Mouse (Mus musculus): Measurements from ENCODE around the gene Ptges2.

Ptges2 gene

DNA sequence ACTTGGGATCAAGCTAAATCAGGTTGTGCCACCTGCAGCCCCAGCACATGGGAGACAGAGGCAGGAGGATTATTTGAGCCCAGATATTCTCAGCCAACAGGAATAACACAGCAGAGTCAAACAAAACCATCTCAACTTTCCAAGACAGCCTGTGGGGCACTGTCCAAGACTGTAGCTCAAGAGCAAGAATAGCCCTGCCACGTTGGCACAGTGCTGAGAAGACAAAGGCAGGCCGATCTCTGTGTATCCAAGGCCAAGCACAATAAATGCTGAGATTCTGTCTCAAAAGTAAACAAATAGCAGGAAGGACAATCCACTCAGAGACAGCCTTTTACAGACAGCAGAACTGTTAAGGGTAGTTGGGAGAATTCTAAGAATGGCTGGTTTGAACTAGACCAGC is 44.5 kb downstream of the Ptges2 start:
- DNase-seq (ENCODE audit: low spot score in 2 of 2) = no peak

DNA sequence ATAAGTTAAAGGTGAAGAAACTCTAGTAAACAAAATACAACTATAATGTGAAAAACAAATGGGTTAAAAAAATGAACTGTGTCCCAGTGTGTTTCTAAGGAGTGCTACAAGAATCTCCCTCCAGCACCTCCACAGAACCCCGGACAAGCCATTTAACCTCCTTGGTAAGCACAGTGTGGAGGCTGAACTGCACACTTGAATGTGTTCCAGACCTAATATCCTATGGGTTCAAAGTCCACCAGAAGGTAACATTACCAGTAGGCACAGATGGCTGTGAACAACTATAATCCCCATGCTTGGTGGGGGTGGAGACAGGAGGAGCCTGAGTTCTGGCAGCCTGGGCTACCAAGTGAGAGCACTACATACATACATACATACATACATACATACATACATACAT is 44.9 kb downstream of the Ptges2 start:
- no peak for DNase-seq (ENCODE audit: low spot score in 2 of 2)

DNA sequence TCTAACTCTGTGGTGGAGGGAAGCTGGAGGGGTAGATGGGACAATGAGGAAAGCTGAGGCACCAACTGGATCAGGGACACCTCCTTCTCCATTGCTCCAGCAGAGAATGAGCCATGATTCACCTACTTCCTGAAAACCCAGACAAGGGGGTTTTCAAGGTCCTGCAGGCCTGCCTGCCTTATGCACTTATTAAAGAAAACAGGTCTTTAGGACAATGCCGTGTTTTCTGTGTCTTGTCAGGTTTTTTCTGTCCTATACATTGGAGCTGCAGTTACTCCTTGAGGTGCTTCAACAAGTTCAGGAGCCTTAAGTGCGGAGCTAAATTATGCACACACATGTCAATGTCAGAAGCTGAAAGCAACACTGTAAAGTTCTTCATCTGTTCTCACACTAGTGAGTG is 45.9 kb downstream of the Ptges2 start:
- DNase-seq (ENCODE audit: low spot score in 2 of 2) = no peak

DNA sequence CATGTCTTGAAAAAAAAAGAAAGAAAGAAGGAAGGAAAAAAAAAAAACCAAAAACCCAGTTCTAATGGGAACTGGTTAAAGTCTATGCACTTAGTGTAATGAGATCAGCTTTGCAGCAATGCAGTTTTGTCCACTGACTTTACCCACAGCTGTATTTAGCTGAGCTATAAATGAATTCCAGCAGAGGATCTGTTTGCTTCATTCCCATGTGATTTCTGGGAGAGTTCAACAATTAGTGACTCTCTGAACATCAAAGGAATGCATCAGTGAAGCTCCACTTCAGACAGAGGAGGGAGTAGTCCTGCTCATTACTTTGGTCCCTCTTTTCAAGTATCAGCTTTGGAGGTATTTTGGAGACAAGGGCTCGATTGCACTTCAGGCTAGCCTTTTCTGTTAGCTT is 49.8 kb downstream of the Ptges2 start:
- no peak for DNase-seq (ENCODE audit: low spot score in 2 of 2)

DNA sequence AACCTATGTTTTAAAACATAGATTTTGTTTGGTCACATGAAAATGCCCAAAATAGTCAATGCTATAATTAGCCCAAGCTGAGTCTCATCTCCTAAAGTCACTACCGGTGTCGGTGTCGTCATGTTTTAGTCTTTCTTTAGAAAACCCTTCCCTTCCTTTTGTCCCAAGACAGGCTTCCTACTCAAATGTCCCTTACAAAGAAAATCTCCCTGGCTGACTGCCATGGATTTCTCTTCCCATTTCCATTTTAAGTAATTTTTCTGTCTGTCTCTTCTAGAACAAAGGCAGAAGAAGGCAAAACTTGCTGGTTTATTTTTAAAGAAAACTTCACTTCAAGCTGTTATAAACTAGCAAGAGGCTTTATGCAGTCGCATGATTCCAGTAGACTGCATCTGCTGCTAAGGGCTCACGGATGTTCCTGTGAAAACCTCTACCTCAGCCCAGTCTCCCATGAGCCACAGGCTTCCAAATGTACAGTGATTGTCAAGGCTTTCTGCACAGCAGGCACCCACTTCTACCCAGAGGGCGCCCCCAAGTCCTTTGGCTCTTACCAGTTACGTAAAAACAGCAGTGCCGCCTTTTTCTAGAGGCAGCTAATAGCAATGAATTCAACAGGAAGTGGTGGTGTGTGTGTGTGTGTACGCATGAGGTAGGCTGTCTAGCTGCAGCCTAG is 51.7 kb downstream of the Ptges2 start:
- DNase-seq (ENCODE audit: low spot score in 2 of 2) = no peak

DNA sequence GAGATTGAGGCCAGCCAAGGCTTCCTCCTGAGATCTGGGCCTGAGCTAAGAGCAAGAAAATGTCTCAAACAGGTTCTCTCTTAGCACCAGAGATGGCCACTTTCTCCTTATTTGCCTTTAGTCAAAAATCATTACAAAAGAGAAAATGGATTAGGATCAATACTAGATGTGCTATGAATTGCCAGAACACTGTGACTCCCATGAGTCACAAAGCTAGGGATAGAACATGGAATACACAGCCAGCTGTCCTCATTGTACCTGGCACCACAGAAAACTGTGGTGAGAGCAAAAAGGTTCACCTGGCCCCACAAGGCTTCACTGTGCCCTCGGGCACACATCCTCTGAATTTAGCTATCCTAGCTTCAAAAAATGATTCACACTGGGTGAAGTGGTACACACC is 52.8 kb downstream of the Ptges2 start:
- DNase-seq (ENCODE audit: low spot score in 2 of 2) = no peak

DNA sequence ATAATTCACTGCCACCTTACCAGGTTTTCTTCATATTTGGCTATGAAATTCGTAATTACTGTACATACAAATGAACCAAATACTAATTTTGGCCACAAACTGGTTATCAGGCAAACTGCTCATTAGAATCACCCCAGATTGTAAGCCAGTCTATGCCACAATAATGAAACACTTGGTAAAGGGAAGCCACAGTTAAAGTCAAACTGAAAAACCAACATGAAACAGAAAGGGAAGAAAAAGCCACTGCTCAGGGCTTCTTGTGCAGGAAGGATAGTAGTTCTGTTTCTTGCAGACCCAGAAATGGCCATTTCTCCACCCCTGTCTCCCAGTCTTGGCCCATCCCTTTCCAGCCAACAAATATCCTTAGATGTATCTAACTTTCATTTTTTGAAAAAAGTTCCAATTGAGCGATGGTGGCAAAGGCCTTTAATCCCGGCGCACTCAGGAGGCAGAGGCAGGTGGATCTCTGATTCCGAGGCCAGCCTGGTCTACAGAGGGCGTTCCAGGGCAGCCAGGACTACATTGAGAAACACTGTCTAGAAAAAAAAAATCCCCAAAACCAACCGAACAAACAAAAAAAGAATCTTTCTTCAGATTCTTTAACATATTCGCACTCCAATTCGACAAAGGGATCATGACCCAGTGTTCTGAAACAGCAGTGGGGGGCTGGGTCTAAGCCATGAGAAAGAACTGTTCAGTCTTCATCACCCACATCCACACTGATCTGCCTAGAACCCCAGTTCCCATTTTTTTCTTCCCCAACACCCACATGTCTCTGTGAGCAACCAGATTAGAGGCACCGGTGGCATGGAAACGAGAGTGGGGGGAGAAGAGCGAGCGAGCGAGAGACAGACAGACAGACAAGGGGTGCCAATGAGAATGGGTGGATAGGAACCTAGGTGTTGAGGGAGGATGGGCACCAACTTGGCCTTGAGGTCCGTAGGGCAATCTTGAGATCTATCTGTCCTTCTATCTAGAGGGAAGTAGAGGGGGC is 54.4 kb downstream of the Ptges2 start, which contains the start of gene Naif1:
Naif1 (plus strand) TSS at position 697 of the 994 bp plus-strand sequence.
- DNase-seq (ENCODE audit: low spot score in 2 of 2) = no peak

DNA sequence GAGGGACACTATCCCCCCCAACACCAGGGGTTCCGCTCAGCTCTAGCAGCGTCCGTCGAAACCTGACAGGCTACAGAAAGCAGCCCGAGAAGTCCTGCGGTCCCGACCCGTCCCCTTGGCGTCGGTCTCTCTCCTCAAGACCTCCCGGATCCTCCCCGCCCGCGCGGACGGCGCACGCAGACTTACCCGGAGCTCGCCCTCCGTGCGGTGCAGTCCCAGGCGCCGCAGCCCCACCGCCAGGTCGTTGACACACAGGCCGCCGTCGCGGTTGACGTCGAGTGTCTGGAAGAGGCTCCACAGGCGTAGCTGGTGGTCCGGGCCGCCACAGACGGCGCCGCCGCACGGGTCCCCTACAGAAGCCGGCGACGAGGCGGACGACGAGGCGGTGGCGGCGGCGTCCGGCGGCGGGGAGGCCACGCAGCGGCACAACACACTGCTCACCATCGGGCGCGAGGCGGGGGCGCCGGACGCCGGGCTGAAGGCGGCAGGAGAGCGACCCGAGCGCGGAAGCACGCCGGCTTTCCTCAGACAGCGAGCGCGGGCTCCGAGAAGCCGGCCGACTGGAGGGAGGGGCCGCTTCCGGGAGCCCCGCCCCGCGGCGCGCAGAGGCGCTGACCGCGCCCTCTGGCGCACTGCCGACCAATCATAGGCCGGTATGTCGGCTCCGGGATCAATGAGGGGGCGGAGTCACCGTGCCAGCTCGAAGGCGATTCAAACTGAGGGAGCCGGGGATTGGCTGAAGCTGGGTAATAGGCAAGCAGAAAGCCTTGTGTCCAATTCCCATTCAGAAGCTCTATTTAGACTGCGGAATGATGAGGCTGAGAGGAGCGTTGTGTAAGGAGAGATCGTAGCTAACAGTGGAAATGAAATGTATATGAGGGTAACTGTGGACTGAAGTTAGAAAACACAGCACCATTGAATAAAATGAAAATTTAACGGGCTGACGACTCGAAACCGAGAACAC is 55.5 kb downstream of the Ptges2 start, which contains the start of gene Slc25a25:
Slc25a25 (minus strand) TSS at position 565 of the 964 bp plus-strand sequence.
- DNase-seq (ENCODE audit: low spot score in 2 of 2) = peak; percentile 89 to 99

DNA sequence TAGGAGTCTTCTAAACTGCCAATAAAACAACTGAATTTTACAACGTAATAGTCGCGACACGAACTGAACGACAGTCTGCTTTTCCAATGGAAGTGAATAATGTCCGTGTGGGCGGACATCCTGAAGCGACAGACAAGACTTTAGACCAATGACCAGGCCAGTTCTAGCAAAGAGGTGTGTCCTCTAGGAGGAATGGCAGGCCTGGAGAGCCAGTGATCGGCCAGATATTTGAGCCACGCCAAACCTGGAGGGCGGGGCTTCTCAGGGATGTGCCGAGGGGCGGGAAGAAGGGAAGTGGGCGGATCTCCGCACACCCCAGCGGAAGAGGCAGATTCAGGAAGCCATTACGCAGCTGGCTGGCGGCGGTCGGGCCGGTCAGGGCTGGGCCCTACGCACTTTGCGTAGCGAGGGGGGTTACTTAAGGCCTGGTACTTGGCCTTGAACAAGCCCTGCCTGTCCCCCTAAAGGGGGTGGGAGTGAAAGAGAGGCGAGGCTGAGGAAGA is 56.2 kb downstream of the Ptges2 start:
- peak; percentile 95 to 98 for DNase-seq (ENCODE audit: low spot score in 2 of 2)

DNA sequence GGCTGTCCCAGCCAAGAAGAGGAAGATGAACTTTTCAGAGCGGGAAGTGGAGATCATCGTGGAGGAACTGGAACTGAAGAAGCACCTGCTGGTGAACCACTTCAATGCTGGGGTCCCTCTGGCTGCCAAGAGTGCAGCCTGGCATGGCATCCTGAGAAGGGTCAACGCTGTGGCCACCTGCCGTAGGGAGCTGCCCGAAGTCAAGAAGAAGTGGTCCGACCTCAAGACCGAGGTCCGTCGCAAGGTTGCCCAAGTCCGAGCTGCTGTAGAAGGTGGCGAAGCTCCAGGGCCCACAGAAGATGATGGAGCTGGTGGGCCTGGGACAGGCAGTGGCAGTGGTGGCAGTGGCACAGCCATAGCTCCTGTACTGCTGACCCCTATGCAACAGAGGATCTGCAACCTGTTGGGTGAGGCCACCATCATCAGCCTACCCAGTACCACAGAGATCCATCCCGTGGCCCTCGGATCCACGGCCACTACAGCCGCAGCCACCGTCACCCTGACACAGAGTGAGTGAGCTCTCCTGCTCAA is 56.8 kb downstream of the Ptges2 start:
- DNase-seq (ENCODE audit: low spot score in 2 of 2) = peak in 1 of 2 experiments; percentile 20

DNA sequence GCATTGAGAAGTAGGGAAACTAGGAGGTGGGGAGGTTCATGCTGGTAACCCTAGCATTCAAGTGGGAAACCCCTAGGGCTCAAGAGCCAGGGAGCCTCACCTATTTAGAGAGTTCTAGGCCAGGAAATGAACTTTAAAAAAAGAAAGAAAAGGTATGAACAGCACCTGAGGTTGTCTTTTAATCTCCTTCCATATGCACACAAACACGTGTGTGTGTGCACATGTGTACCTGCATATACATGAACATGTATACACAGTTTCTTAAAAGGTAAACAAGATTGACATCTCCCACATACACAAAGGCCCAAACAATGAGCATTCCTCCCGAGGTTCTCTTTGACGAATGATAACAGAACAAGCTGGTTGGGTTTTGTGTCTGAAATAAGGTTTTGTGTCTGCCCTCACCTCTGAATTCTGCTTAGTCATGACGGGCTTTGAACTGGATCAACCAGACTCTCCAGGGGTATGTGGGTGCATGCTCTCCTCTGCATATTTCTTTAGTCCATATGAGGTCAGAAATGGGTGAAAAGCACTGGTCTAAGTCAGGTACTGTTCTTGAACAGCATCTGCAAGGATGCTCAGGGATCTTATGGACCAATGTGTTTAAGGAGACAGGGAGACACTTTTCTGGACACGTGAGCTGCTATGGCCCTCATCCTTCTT is 58.1 kb downstream of the Ptges2 start:
- no peak for DNase-seq (ENCODE audit: low spot score in 2 of 2)

DNA sequence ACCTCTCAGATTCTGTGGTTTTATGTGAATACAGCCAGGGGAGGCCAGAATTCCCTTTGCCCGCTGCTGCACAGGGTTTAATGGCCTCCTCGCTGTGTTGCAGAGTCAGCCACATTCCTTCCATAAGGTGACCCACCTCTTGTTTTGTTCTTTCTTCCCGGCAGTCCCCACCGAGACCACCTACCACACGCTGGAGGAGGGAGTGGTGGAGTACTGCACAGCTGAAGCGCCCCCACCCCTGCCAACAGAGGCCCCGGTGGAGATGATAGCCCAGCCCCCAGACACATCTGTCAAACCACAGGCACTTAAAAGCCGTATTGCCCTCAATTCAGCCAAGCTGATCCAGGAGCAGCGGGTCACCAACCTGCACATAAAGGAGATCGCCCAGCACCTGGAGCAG is 58.9 kb downstream of the Ptges2 start:
- no peak for DNase-seq (ENCODE audit: low spot score in 2 of 2)

DNA sequence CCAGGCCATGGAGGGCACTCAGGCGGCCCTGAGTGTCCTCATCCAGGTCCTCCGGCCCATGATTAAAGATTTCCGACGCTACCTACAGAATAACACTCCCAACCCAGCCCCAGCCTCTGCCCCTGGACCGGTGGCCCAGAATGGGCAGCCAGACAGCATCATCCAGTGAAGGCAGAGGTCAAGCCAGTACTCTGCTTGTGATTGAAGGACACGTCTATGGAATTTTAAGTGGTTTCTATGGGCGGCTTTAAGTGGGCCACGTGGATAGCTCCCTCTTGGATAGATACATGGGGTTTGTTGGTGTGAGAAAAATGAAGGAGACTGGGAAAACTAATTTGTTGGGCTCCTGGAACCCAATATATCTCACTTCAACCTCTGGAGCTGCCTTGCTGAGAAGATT is 59.4 kb downstream of the Ptges2 start:
- DNase-seq (ENCODE audit: low spot score in 2 of 2) = no peak
